Mouse (Mus musculus) lung, adult 2 months (tissue): ENCODE results near the gene Zfp691. TPM values are rescaled to one million over a fixed set of nuclear protein-coding genes. Genes with fewer than 3 reads are reported as not detected.

Source experiments
- DNase-seq: peaks from one replicate; pipeline ENCODE4 v3.0.0; 2022
- H3K4me1 ChIP-seq: fragments of 200-500 bp; 2 replicates; pipeline ENCODE4 v1.6.1; 2011; ENCODE audit warnings: low read length; ENCODE audit not compliant: control insufficient read depth, insufficient read depth
- H3K4me3 ChIP-seq: fragments of 200-500 bp; replicated peaks from 2 replicates; pipeline ENCODE3; 2011; ENCODE audit warnings: low read depth, mild to moderate bottlenecking, control low read depth, low read length; ENCODE audit errors: extremely low read depth
- CTCF ChIP-seq: fragments of 200-500 bp; IDR thresholded peaks from 2 replicates; pipeline ENCODE4 v1.5.1; 2011; ENCODE audit warnings: mild to moderate bottlenecking, low read length, control low read depth; ENCODE audit not compliant: insufficient read depth
- POLR2A ChIP-seq: fragments of 200-500 bp; IDR thresholded peaks from 2 replicates; pipeline ENCODE4 v1.6.1; 2011; ENCODE audit warnings: low read depth, mild to moderate bottlenecking, control low read depth, low read length, borderline replicate concordance; ENCODE audit errors: extremely low read depth
- WGBS: fragments of 180-500 bp; shearing (Covaris S2); methylation state at CpG from one replicate; pipeline ENCODE4 v1.1.7; 2018; 5-methylcytosine and 5-hydroxymethylcytosine counted together
- polyA plus RNA-seq: library from polyadenylated mRNA; depleted of rRNA; stranded (reverse); fragments of >200 nt; gene quantifications from 2 replicates; pipeline ENCODE4 v1.2.3, GENCODE M21; 2012; rRNA removed

Gene Zfp691
- polyA plus RNA-seq = 8.9 and 10.1 TPM in 2 replicates

DNA sequence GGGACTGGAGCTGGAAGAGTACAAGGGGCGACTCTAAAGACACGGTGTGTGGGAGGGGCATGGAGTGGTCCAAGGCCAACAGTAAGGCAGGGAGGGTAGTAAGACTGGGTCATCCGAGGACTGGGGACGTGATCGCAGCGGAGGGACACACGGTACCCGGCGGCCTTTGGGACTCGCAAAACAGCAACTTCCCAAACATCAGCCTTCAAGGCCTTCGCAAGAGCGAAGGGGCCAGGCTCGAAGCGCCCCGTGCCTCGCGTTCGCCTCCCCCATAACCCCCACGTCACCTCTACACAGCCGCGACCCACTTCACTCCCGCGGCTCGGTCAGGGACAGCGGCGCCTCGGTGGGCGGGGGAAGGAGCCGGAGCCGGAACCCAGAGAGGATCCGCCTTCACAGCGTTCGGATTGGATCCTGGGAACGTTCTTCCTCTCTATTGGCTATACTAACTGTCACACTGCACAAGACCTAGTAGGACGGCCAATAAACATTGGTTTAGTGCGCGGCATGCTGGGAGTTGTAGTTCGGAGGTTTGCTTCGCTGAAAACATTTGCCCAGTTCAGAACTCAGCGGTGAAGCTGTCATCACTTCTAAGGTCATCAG lies at the start of gene Zfp691:
TSS of gene Zfp691 (minus strand) at position 345 of the 603 bp plus-strand sequence.
- under 1% methylated on average over 40 of the region's 40 CpGs for WGBS
- H3K4me3 ChIP-seq = peak within 1 kb of the TSS; percentile 89
- DNase-seq = peak; percentile 93
- no peak for TF ChIP-seq CTCF
- TF ChIP-seq POLR2A = peak; percentile 77; the same call in 1 of the 2 replicates
- 0 out of 2 replicates have a peak, but pooled peaks cover 5% of the 10 kb centered on the region for H3K4me1 ChIP-seq

GRCm38 (mm10) chr4:119223696-119224095 lies 49.7 kb upstream of the Zfp691 start:
- no peaks in the 10 kb centered on the region for H3K4me1 ChIP-seq
- TF ChIP-seq POLR2A = no peak
- TF ChIP-seq CTCF = peak; percentile 83
- H3K4me3 ChIP-seq = no peak overlapping the region
- WGBS = 80% methylated on average over 1 of the region's 1 CpGs
- DNase-seq = peak; percentile 36

GRCm38 (mm10) chr4:119218169-119218568 lies 44.2 kb upstream of the Zfp691 start, which contains the start of gene Tmem269:
TSS of gene Tmem269 (minus strand) at chr4:119218217.
- Histone ChIP-seq H3K4me1 (no peaks in the 10 kb centered on the region), H3K4me3 (no peak within 1 kb of the TSS)
- 20% methylated on average over 11 of the region's 11 CpGs for WGBS
- no peak for DNase-seq
- TF ChIP-seq CTCF (no peak), POLR2A (no peak)

- no peak for DNase-seq
- Histone ChIP-seq H3K4me3 (no peak overlapping the region), H3K4me1 (no peaks in the 10 kb centered on the region)
- TF ChIP-seq POLR2A = no peak
- TF ChIP-seq CTCF = no peak
- WGBS = 52% methylated on average over 8 of the region's 8 CpGs
These were observed 42.7 kb upstream of the Zfp691 start for GRCm38 (mm10) chr4:119216667-119217066.

- H3K4me1 ChIP-seq = no peaks in the 10 kb centered on the region
- TF ChIP-seq POLR2A (no peak), CTCF (peak; percentile 91)
- no peak overlapping the region for H3K4me3 ChIP-seq
- 16% methylated on average over 8 of the region's 8 CpGs for WGBS
- DNase-seq = peak; percentile 39
These were observed 30.7 kb upstream of the Zfp691 start for GRCm38 (mm10) chr4:119204672-119205071.

GRCm38 (mm10) chr4:119198105-119198504 lies 24.1 kb upstream of the Zfp691 start:
- DNase-seq = no peak
- Histone ChIP-seq H3K4me1 (peaks cover 2% of the 10 kb centered on the region; the same call in 1 of the 2 replicates), H3K4me3 (no peak overlapping the region)
- TF ChIP-seq POLR2A (no peak), CTCF (no peak)
- 91% methylated on average over 6 of the region's 6 CpGs for WGBS

- TF ChIP-seq CTCF = no peak
- TF ChIP-seq POLR2A = no peak
These were observed 21.8 kb upstream of the Zfp691 start for GRCm38 (mm10) chr4:119195582-119196320.

DNA sequence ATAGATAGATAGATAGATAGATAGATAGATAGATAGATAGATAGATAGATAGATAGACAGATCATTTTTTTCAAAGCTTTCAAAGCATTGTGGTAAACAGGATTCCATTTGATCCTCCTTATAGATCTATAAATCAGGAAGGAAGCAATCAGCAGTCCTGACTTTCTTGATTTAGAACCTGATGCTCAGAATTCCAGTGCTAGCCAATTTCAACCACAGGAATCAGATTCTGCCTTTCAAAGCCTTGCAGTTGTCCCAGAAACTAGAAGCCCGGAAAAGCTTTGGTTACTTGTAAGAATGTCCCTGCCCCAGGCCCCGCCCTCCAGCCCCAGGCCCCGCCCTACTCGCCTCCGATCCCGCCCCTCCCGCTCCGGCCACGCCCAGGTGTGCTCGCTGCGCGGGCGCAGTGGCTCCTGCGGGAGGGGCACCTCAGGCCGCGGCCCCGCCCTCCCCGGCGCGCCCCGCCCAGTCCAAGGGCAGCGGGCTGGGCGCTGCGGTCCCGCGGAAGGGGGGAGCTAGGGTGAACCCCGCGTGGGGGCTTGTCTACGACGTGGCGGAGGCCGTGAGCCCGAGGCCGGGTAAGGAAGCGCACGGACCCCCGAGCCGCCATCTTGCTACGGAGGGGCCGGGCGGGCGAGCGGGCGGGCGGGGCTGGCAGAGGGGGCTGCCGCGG lies 21.1 kb upstream of the Zfp691 start, which contains the start of gene Svbp:
TSS of gene Svbp (plus strand) at position 398 of the 673 bp plus-strand sequence.
- under 1% methylated on average over 47 of the region's 47 CpGs for WGBS
- peak; percentile 79 for DNase-seq
- H3K4me1 ChIP-seq = peaks cover 2% of the 10 kb centered on the region; the same call in 1 of the 2 replicates
- TF ChIP-seq CTCF (no peak), POLR2A (peak; percentile 22; the same call in 1 of the 2 replicates)
- H3K4me3 ChIP-seq = peak within 1 kb of the TSS; percentile 78

More at GRCm38 (mm10) chr4:119195582-119196320, 21.8 kb upstream of the Zfp691 start:
- DNase-seq = no peak
- Histone ChIP-seq H3K4me3 (peak overlapping the region; percentile 78), H3K4me1 (peaks cover 2% of the 10 kb centered on the region; the same call in 1 of the 2 replicates)
- 11% methylated on average over 18 of the region's 18 CpGs for WGBS

GRCm38 (mm10) chr4:119192757-119193156 lies 18.8 kb upstream of the Zfp691 start:
- H3K4me3 ChIP-seq = no peak overlapping the region
- H3K4me1 ChIP-seq = peaks cover 2% of the 10 kb centered on the region; the same call in 1 of the 2 replicates
- DNase-seq = no peak
- WGBS = 89% methylated on average over 4 of the region's 4 CpGs
- TF ChIP-seq POLR2A = no peak
